Mouse (Mus musculus) megakaryocyte, embryonic 14.5 days (primary cell): ENCODE measurements around the gene Tgfbi.

ENCODE experiments used
- FLI1 ChIP-seq: IDR thresholded peaks from 2 replicates; pipeline ENCODE4 v1.6.1; 2012; ENCODE audit warnings: low read length, inconsistent platforms, mixed read lengths
- GATA1 ChIP-seq: IDR thresholded peaks from 3 replicates; pipeline ENCODE4 v1.6.1; 2012; ENCODE audit warnings: mixed read lengths, low read length, inconsistent platforms, borderline replicate concordance

DNA sequence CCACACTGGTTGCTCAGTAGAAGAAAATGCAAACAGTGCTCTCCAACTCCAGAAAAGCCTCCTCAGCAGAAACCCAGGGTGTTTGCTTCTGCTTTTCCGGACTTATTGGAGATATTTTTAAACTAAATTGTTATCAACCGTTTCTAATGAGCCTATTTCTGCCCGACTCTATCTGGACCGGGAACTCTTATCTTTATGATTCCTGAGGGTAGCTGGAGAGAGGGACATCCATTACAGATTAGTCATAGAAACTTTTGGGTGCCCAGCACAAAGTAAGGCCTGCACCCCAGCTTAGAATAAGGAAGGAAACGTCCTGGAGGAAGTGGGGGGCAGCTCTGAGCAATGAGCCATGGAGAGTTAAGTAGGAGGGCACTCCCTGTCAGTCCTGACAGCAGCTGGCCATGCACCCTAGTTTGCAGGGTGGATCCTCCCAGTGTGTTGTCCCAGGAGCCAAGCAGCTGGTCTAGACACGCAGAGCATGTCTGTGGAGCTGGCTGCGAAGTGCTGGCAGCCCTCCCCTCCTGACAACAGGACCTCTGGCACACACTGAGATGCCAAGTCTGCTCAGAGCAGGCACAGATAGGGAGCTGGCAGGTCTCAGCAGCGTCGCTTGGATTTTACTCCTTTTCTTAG lies 4.2 kb downstream of the Tgfbi start:
- TF ChIP-seq GATA1 (no peak), FLI1 (no peak)
